Mouse (Mus musculus): ENCODE results near the gene D1Ertd622e. TPM values are rescaled to one million over a fixed set of nuclear protein-coding genes. Genes with fewer than 3 reads are reported as not detected.

The D1Ertd622e gene
- polyA plus RNA-seq, 1 experiment from 2014 or later, result 9.9 TPM

Other genes with a start within 250 kb of the D1Ertd622e start
- gene Gin1, start 108.1 kb upstream of the D1Ertd622e start, polyA plus RNA-seq (2016; fragmentation: Nextera tagmentation; extraction: Ambion mirVana), result 11.7 and 14.2 TPM in 2 replicates
- gene Ppip5k2, start 108.3 kb upstream of the D1Ertd622e start, polyA plus RNA-seq (2016; fragmentation: Nextera tagmentation; extraction: Ambion mirVana), result 46.5 and 50.6 TPM in 2 replicates